Mouse (Mus musculus): ENCODE results near the gene Crip1.

The Crip1 gene

DNA sequence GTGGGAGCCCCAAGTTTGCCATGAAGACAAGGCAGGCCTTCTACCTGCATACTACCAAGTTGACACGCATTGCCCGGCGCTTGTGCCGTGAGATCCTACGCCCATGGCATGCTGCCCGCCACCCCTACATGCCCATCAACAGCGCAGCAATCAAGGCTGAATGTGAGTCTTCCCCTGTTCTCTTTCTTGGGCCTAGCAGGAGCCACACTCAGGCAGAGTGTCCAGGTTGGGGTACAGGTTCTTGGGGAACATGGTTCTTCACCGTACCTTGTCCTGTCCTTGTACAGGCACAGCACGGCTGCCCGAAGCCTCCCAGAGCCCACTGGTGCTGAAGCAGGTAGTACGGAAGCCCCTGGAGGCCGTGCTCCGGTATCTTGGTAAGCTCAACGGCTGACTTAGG is 14.5 kb upstream of the Crip1 start:
- no peak for DNase-seq (ENCODE audit: low spot score)

DNA sequence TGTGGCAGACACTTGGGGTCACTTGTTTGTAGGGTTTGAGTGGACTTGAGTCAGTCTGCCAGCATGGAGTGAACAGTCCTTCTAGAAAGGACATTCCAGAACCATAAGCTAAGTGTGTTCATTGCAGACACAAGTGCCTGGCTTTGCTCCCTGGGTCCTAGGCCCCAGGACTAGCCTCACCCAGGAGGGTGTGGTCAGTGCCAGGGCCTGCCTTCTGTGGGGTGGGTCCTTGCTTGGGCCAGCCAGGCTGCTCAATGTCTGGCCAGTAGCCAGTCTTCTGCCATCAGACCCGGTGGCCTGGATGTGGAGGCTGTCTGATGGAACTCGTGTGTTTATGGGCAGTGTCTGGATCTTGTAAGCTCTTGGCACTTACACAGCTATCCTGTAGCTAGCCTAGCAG is 13.5 kb upstream of the Crip1 start:
- DNase-seq (ENCODE audit: low spot score), result peak; percentile 76

DNA sequence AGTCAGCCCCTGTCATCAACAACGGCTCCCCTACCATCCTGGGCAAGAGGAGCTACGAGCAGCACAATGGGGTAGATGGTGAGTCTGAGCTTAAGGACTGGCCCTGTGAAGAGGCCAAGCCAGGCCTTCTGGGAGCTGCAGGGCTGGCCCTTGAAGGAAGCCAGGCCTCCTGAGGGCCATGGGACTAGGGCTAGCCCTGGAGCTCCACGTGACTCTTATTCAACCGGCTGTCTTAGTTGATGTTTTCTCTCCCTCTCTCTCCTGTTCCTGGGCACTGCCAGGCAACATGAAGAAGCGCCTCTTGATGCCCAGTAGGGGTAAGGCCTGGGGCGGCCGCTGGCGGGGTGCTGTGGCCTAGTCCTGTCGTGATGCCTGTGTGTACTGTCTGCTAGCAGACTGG is 12.9 kb upstream of the Crip1 start:
- no peak for DNase-seq (ENCODE audit: low spot score)

DNA sequence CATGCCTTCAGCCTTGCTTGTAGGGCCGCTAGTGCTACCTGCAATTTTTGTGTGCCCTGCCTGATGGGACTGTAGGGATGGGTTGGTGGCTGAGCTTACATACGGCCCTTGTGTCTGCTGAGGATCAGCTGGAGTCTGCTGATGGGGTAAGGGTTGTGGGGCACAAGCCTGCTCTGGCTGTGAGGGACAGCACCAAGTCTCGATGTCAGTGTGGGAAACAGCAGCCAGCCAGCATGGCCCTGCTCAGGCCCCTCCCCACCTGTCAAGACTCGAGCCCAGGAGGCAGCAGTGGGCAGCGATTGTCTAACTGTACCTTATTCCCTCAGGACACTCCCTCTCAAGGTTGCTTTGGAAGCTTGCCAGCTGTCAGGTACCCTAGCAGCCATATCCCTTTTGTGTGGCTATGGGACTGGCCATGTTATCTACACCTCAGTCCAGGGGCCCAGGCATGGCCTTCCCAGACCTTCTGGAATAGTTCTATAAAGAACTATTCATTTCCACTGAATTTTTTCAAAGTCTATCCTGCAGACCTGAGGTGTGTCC is 12.2 kb upstream of the Crip1 start:
- DNase-seq (ENCODE audit: low spot score), result no peak

DNA sequence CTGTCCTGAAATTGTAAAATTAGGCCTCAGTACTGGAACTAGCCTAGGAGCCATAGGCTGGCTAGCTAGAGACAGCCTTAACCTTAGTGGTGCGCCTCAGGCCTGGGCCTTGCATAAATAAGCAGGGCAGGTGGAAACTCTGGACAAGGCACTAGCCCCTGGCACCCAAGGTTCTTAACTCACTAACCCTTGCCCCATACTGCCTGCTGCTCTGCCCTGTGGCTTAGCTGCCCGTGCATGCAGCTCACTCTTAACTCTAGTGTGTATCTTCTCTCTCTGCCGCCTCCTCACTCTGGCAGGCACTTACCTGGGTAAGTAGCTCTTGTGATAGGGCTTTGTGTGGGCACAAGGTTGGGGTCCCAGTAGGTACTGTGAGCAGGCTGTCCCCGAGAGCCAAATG is 11.6 kb upstream of the Crip1 start:
- no peak for DNase-seq (ENCODE audit: low spot score)

DNA sequence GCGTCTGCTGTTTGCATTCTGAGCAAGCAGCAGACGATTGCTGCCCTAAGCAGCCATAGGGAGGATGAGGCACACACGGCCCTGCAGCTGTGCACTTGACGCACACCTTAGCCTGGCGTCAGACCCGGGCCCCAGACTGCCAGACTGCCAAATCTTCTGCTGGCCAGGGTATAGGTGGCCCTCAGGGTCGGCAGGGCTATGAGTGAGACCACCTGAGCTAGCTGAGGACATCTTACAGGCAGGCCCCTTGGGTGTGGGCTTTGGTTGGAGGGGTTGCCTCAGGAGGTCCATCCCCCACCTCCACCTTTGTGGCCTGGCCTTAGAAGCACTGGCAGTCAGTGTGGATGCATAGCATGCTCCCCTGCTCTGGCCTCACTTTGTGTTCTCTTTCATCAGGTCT is 10.7 kb upstream of the Crip1 start:
- DNase-seq (ENCODE audit: low spot score), result no peak

DNA sequence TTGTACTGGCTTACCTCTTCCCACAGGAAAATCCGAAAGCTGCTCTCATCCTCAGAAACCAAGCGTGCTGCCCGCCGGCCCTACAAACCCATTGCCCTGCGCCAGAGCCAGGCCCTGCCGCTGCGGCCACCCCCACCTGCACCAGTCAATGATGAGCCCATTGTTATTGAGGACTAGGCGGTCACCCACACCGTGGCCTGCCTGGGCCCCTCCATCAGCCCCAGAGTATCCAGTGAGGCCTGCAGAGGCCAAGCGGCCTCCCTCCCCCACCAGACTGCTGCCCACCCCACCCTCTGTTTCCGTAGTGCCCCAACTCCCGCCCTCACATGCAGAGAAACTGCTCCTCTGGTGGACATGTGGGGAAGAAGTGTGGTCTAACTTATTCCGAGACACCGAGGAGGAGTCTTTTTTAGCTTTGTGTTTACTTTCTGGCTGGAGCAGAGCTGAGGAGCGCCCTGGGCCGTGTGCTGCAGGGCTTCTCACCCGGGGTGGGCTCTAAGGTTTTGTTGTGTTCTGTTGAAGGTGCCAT is 9.6 kb upstream of the Crip1 start:
- no peak for DNase-seq (ENCODE audit: low spot score)

DNA sequence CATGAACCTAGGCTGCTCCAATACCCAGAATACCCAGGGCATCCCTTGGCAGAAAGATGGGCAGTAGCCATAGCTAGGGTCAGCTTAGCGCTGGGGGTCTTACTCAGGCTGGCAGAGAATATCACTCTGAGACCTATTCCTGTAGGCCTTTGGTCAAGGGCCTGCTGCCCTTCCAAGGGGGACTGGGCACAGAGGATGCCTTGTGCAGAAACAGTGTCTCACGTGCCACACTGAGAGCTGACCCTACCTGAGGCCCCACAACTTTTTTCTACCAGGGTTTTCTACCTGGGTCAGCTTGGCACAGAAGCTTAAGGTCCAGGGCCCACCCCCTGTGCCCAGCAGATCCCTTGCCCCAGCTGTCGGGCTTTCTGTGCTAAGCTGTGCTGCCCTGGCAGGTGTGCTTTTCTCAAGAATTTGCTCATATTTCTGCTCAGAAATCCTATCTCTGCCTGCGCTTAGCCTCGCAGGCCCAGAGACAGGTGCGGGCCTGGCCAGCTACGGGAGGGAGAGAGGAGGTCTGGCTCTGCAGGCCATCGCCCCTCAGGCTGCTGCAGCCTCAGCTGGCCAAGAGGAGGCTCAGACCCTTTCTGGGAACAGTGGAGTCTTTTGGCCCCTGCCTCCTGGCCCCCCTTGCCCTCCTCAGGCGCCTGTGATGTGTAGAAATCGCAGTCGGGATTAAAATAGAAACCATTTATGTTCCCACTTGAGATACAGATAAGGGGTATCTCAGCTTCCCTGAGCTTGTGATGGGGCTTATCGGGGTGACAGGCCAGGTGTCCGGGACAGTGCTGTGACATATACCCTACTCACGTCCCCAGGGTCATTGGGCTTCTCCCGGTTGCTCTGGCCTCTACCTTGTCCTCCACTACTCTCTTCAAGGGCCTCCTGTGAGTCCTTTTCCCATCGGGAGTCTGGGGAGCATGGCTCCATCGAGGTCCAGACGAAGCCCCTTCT is 8.6 kb upstream of the Crip1 start:
- DNase-seq (ENCODE audit: low spot score), result no peak

DNA sequence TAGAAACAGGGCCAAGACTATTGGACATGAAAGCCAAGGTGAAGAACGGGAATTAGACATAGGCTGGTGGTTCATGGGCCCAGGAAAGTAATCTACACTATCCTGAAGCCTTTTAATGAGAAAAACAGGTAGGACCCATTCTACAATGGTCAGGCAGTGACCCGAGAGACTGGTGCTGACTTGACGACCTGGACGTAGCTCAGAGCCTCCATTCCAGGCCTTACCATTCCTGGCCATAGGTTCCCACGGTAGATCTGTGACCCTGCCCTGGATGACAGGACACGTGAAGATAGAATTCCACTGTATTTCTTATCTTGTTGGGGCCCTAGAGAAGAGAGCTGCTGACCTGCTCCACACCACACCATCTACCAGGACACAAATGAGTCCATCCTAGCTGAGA is 7.8 kb upstream of the Crip1 start:
- no peak for DNase-seq (ENCODE audit: low spot score)

DNA sequence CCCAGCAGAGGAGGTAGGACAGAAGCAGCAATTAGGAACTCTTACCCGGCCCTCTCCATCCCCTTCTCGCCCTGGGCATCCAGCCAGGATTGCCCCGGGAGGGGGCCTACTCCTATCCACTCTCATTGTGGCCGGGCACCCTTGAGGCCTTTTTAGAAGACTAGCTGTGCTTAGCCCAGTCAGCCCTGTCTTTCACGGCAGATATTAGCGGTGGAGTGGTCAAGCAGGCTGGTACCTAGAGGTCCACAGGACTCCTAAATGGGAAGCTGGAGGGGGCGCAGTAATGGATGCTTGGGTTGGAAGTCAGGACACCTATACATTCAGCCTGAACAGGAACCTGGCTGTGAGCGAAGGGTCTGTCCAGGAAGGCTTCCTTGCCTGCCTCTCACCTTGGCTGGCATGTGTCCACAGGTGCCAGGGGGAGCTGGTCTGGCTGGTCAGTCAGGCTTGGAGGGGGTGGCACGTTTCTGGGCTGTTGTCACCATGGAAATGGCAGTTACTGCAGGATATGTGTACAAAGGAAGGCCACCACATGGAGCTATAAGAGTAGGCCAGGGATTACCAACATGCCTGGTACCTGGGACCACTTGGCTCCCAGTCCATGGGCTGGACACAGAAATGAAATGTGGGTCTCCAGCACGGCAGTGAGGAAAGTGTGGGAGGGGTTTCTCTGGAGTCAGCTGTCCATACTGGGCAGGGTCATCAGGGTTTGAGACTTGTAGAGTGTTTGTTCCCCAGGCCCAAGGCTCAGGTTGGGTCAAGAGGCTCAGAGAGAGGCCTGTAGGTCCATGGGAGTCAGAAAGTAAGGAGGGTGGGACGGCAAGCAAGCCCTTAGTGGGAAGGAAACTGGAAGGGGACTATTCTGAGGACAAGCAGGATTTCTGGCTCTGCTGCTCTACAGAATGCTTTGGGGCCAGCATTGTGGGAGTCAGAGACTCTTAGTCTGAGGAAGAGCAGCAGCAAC is 6.9 kb upstream of the Crip1 start:
- DNase-seq (ENCODE audit: low spot score), result peak; percentile 88

DNA sequence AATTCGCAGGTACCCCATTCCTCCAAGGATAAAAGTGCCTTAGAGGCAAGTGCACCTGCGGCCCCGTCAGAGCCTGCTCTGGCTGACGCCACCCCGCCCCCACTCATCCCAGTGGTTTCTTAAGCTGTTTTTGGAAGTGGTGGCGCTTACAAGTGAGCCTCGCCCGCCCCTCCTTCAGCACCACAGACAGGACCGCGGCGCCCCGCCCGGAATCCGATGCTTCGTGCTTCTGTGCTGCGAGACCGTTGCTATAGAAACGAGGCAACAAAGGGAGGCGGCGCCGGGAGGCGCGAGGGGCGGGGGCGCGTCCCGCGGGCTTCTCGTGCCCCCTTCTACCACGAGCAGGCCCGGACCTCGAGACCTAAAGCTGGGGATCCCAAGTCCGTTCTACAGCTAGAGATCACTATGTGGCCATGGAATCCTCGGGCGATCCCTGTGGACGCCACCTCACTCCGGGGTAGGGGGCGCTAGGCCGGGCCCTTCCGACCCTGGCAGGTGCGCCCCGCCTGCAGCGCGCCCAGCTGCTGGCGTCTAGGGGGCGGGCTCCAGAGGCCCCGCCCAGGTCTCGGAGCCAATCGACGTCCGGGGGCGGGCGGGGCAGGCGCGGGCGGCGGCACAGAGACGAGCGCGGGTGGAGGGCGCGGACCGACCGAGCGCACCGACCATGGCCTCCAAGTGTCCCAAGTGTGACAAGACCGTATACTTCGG is 6.1 kb upstream of the Crip1 start, which contains the start of gene Crip2:
Crip2 (plus strand) TSS at position 329 of the 708 bp plus-strand sequence.
- peak; percentile 88 for DNase-seq (ENCODE audit: low spot score)

DNA sequence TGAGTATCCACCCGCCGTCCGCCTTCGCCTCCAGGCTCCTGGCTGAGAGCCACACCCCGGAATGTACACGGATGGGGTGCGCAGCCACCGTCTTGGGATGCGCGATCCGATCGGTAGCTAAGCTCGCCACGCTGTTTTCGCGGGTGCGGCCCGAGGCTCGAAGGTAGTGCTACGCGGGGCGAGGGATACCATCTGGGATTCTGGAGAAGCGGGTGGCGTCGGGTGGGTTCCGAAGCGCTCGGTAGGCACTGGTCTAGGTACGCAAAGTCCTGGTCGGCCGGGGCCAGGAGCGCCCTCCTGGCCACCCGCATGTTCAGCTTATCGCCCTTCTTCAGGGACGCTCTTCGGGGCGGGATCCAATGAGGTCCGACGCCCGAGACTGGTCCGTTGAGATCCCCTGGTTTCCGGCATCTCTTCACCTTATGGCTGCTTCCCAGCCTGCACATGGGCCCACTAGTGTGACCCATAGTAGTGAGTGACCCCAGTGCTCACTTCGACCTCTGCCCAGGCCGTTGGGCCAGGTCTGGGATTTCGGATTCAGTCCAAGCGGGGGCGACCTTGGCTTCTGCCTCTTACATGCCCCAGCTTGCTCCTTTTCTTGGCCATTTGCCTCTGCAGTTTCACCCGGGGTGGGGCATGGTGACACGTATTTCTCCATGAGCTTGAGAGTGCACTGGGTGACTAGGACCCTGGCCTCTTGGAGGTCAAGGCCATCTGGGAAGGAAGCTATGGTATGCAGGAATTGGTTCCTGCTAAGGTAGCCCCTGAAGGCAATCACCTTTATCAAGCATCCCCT is 5.3 kb upstream of the Crip1 start:
- DNase-seq (ENCODE audit: low spot score), result peak; percentile 69

DNA sequence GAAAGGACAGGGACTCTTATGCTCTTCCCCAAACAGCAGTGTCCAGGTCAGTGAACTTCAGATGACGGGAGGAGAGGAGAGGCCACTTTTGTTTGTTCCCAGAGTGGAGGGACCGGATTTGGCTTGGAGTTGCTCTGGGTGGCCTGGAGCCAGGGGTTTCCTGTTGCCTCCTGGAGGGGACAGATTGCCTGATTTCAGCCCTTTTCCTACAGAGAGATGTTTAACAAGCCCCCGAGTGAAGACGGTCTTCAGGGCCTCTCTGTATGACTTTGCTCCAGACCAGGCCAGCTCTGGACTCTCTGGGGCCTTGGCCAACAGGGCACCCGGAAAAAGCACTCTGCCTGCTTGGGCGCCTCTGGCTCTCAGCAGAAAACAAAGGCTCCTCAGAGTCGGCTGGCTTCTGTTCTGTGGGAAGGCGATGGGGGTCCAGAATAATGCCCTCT is 4.6 kb upstream of the Crip1 start:
- peak; percentile 51 for DNase-seq (ENCODE audit: low spot score)

DNA sequence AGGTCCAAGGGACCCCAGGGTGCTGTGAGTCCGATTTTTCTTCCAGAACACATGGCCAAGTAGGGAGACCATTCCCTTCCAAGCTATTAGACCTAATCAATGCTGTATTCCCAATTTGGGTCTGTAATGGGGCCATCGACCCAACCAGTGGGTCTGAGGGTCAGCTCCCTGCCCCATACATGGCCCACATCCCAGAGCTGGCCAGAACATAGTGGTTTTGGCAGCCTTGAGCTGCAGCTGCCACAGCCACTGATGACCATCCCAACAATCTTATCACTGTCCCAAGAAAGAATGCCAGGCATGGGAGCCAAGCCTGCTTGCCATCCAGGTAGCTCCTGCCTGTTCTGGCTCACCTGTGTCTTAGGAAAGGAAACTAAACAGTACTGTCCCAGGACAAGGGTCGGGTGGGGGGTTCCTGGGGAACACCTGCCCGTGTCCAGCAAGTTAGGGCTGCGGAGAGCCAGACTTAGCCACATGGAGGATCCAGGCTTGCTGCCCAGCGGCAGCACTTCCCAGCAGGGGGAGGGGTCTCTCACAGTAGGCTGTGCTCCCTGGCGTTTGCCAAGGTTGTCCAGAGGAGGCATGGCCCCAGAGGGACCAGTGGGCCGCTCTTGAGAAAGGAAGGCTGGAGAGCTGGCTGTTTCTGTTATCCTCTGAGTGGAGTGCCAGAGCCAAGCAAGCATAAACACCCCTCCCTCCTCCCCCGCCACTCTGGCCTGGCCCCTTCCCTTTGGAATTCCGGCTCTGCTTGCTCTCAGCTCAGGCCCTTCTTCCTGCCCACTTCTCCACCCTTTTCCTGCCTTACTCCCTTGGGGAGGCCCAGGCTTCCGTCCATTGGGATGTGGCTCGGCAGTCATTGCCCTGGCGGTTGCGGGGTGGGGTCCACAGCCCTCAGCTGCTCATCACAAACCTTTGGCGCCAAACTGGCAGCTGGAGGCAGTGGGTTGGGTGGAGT is 3.8 kb upstream of the Crip1 start:
- peak; percentile 72 for DNase-seq (ENCODE audit: low spot score)

DNA sequence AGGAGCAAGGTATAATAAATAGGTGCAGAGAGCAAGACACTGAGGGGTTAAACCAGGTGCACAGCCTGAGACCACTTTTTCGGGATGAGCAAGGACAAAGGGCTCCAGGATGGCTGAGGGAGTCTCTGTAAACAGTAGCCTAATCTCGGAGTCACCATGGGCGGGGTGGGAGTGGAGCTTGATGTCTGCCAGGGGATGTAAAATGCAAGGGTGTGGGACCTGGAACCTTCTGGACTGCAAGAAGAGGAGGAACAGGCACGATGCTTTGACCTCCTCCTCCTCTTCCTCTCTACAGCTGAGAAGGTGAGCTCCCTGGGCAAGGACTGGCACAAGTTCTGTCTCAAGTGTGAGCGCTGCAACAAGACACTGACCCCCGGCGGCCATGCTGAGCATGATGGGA is 3.0 kb upstream of the Crip1 start:
- DNase-seq (ENCODE audit: low spot score), result peak; percentile 44

DNA sequence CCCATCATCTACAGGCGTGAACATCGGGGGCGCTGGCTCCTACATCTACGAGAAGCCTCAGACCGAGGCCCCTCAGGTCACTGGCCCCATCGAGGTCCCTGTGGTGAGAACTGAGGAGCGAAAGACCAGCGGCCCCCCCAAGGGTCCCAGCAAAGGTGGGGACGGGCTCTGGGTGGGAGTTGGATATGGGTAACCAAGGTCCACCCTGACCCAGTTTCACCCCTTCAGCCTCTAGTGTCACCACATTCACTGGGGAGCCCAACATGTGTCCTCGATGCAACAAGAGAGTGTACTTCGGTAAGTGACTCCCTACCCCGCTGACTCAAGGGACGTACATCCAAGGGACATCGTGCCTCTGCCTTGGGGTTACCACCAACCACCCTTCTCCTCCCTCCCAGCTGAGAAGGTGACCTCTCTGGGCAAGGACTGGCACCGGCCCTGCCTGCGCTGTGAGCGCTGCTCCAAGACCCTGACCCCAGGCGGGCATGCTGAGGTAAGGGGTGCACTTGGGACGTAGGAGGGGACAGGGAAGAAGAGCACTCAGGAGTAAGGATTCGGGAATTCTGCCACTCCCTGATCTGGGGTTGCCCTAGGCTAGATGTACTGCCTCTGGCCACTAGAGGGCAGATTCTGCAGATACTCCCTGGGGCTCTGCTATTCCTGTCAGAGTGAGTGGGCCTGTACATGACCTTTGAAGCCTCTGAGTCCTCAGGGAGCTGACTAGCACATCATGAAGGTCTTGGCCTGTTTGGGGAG is 1.9 kb upstream of the Crip1 start:
- peak; percentile 51 for DNase-seq (ENCODE audit: low spot score)

DNA sequence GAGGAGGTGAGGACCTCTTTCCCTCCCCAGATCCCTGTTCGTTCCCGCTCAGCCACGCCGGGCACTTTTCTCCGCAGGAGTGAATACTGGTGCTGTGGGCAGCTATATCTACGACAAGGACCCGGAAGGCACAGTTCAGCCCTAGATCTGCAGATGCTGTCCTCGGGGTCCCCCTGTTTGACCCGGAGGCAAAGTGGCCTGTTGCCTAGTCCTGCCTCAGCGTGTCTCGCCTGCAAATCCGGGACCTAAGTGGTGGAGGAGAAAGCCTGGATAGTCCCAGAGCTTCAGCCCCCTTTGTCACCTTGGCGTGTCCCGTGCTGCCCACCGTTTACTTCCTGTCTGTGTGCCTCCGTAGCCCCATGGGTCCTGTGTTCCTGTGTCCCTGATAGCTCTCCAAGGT is 1.2 kb upstream of the Crip1 start:
- DNase-seq (ENCODE audit: low spot score), result no peak

DNA sequence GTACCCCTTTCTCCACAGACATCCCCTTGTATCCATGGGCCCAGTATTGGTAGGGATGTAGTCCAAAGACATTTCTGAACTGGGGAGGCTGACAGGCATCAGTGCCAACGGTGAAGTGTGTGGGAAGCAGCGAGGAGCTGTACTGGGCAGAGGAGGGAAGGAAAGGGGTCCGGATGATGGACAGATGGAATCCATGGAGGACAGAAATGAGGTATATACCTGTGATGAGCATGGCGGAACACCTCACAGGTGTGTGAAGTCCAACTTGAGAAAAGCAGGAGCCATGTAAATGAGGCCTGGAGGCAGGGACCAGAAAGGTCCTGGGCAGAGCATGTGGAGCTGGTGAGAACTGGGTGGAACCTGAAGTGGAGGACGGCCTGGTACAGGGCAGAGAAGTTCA is 525 bp upstream of the Crip1 start:
- DNase-seq (ENCODE audit: low spot score), result no peak

DNA sequence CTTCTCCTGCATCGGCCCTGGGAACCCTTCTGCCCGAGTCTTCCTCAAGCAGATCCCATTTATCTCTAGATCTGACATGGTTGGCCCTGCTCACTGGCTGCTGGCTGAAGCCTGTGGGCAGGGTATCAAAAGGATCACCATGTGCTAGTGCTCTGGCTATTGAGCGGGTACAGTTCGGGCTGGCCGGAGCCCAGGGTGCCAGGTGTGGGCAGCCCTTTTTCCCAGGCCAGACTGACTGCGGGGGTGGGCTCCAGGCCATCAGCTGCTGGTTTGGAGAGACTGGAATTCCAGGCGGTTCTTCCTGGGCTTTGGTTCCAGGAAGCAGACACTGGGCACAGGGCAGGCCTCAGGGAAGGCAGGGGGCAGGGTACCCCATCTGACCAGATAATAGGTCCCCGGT is 1.4 kb downstream of the Crip1 start:
- peak; percentile 54 for DNase-seq (ENCODE audit: low spot score)
